Mouse (Mus musculus): Measurements from ENCODE around the gene Cyb5b.

DNA sequence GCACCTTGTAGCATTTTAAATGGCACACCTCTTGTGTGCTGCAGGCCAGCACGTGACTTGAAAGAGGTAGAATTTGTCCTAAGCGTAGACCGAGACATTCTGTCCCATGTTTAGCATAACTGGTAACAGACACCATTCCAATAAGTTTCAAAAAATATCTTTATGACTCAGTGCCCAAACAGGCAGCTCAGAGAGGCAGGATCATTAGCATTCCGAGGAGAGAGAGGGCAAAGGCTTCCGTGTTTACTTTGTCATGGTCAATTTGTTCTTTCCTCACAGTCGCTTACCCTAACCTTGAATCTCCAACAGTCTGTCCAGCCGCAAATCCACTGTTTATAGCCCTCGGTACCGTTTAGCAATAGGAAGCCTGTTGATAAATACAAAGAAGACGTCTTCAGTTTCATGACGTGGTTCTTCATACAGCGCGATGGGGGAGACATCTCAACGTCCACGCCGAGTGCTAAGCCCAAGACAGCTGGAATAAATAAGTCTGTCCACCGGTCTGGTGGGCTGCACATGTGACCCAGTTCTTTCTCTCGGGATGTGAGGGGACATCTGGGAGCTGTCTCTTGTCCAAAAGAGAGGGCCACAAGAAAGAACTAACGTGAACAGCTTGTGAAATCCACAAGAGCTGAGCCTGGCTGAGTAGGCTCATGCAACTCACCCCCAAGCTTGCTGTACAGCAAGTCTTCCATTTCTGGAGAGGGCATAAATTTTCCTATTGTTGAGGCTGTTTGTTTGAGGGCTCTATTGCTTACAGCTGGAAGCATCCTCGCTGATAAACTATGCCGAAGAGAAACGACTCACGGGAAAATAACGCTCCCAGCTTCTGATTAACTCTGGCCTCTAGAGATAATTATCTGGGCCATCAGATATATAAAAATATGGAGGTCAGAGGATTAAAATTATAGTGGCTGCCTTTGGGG lies 47.7 kb downstream of the Cyb5b start:
- TF ChIP-seq CTCF (IDR thresholded peaks at IDR 0.05; ENCODE audit: borderline replicate concordance, insufficient read depth, low read length) (no peak), POLR2A (IDR thresholded peaks at IDR 0.05; ENCODE audit: low read depth, low read length) (no peak)

Measured in embryonic fibroblast, embryonic 13.5 days (primary cell).